Mouse (Mus musculus): ENCODE results near the gene Nt5c2.
A peak's percentile ranks its signal among the peaks of the same experiment; 100 is the strongest.
"Not testable (repeated sequence)": the region's sequence is repeated elsewhere in the genome, so short reads cannot be mapped to it uniquely, and the experiment has no call there.

The Nt5c2 gene

GRCm38 (mm10) chr19:47015965-47016364 lies 1.0 kb upstream of the Nt5c2 start:
- DNase-seq = no peak

DNA sequence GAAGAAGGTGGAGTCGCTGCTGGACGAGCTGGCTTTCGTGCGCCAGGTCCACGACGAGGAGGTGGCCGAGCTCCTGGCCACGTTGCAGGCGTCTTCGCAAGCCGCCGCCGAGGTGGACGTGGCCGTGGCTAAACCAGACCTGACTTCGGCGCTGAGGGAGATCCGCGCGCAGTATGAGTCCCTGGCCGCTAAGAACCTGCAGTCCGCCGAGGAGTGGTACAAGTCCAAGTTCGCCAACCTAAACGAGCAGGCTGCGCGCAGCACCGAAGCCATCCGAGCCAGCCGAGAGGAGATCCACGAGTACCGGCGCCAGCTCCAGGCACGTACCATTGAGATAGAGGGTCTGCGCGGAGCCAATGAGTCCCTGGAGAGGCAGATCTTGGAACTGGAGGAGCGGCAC lies 443 bp upstream of the Nt5c2 start:
- DNase-seq = peak; percentile 19

DNA sequence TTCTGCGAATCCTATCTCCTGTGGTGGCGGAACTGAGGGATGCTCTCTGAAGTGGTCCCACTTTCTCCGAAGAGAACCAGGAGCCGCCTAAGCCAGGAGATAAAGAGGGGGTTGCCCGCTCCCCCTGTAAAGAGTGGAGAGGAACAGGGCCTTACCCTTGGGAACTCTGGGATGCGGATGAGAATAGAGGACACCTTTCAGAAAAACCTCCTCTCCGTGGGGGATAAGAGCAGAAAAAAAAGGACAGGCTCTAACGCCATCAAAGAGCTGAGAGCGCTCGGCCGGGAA lies 850 bp downstream of the Nt5c2 start:
- no peak for DNase-seq

DNA sequence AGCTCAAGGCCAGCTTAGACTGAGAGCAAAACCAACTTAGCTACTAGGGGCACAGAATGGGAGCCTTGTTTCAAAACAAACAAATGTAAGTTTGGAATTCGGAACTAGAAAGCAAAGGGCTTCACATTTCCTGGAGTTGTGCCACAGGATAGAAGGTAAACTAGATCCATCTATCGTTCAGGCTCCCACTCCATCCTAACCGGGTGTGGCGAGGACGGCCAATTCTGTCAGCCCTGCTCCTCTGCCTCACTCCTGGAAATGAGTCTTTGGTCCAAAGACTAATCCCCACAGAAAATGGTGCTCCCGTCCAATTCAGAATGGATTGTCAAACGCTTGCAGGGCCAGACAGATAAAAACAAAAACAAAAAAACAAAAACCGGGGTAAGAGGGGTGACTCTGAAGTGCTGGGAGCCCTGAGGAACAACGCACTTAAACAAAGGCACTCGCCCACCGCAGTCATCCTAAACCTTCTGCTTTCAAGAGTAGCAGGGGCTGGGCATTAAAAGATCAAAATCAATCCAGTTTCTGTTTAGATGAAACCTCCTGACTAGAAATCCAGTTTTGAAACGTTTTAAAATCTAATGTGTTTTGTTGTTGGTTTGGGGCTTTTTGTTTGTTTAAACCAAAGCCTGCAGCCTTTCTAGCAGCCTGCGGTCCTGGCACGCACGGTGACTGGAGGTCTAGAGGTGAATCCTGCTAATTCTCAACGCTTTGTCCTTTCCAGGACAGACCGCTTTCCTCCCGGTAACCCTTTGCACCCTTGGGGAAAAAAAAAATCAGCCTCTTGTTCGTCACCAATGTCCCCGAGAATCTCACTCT lies 1.4 kb downstream of the Nt5c2 start:
- no peak for DNase-seq

GRCm38 (mm10) chr19:47012521-47013130 lies 2.3 kb downstream of the Nt5c2 start:
- no peak for DNase-seq

DNA sequence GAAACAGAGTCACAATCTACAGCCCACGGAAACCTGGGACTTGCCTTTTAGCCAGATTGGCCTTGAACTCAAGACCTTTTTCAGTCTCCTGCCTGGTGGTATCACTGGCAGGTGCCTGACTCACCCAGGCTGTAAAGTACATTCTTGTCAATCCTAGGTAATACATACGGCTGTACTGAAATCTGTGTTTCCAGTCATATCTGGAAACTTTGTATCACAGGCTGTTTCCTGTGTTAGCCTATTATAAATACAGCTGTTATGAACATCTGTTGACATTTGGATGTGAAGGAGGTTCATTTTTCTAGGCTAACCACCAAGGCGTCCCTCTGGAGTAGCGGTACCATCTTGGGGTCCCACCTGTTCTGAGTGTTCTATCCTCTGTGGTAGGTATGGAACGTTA lies 5.0 kb downstream of the Nt5c2 start:
- no peak for DNase-seq

- no peak for DNase-seq
These were observed 5.5 kb downstream of the Nt5c2 start for GRCm38 (mm10) chr19:47009420-47009819.

DNA sequence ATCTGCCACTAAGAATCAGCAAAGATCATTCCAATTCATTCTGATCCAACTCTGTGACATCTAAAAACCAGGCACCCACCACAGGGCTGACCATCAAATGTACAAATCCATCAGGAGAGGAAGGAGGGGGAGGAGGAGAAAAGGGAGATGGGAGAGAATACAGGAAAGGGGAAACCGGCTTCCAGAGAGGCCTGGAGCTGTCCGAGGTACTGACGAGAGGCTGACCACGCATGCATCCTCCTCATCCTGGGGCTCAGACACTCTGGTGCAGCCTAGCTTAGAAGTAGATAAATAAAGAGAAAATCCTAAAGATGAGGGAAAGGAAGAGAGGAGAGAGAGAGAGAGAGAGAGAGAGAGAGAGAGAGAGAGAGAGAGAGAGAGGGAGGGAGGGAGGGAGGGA lies 8.6 kb downstream of the Nt5c2 start:
- DNase-seq = peak; percentile 70

- DNase-seq = no peak
These were observed 9.1 kb downstream of the Nt5c2 start for GRCm38 (mm10) chr19:47005873-47006272.

DNA sequence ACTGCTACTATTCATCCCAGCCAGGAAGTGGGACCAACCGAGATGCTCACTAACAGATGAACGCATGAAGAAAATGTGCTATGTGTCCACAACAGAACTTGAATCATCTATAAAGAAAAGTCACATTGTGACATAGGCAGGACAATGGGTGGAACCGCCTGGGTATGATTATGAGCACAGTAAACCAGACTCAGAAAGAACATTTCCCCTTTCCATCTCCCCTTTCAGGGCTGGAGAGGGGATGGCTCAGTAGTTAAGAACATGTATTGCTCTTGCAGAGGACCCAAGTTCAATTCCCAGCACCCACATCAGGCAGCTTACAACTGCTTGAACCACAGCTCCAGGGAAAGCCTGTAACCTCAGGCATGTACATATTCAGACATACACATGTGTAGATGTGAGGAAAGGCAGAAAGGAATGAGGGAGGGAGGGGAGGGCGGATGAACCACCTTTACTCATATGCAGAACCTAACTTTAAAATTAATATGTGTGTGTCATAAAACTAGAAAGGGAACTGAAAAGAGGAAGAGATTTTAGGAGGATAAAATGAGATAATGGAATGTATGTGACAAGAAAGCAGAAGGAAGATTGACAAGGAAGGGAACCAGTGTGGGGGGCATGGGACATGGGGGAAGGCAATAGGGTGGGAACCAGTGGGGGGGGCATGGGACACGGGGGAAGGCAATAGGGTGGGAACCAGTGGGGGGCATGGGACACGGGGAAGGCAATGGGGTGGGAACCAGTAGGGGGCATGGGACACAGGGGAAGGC lies 11.0 kb downstream of the Nt5c2 start:
- no peak for DNase-seq

DNA sequence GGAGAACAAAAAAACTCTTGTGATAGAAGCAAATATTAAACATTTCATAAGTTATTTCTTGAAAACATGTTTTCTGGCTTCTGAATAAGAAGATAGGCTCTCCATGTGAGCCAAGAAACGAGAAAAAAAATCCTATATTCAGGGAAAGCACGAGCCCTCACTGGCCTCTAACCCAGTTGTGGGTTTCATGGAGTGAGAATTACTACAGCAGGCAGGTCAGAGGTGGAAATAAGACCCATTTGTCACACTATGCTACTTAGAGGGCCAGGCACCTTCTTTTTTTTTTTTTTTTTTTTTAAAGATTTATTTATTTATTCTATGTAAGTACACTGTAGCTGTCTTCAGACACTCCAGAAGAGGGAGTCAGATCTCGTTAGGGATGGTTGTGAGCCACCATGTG lies 14.6 kb downstream of the Nt5c2 start:
- DNase-seq = not testable (repeated sequence)

- DNase-seq = no peak
These were observed 15.2 kb downstream of the Nt5c2 start for GRCm38 (mm10) chr19:46999753-47000152.

DNA sequence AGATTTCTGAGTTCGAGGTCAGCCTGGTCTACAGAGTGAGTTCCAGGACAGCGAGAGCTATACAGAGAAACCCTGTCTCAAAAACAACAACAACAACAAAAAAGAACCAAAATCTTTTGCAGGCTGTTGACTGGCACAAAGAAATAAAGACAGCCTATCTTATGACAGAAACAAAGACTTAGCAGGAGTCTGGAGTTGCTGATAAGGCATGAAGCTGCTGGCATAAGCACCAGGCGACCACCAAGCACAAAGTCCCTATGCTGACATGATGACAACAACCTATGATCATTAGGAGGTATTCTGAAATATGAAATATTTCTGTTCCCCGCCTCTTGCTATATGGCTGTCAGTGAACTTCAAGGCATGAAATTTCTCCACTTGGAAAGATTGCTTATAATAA lies 16.0 kb downstream of the Nt5c2 start:
- no peak for DNase-seq

DNA sequence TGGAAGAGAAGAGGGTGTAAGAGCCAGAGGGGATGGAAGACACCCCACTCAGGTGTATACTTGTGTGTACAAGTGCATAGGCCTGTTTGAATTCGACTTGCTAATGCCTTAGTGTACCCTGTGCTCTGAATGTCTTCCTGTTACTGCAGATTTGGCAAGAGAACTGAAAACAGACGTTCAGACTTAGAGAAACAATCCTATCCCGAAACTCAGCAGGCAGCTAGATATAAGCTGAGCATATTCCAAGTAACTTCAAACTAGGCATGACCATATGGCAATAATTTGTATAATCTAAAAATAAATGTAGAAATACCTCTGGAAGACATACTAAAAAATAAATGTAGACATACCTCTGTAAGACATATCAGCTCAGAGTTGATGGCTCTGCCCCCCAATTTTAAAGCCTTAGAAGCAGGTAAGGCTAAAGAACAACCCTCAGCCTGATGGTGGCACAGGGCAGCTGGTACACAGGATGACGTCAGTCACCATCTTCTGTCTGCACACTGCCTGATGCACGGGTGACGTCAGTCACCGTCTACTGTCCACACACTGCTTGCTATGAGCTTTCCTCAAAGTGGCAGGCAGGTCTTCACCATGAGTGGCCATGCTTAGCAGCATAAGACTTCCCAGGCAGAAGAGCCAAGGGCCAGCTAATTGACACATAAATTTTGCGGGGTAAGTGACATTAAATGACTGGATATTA lies 16.6 kb downstream of the Nt5c2 start:
- no peak for DNase-seq

GRCm38 (mm10) chr19:46996095-46996494 lies 18.9 kb downstream of the Nt5c2 start:
- DNase-seq = no peak

GRCm38 (mm10) chr19:46992329-46992728 lies 22.6 kb downstream of the Nt5c2 start:
- DNase-seq = not testable (repeated sequence)

GRCm38 (mm10) chr19:46991145-46991544 lies 23.8 kb downstream of the Nt5c2 start:
- DNase-seq = peak; percentile 91

DNA sequence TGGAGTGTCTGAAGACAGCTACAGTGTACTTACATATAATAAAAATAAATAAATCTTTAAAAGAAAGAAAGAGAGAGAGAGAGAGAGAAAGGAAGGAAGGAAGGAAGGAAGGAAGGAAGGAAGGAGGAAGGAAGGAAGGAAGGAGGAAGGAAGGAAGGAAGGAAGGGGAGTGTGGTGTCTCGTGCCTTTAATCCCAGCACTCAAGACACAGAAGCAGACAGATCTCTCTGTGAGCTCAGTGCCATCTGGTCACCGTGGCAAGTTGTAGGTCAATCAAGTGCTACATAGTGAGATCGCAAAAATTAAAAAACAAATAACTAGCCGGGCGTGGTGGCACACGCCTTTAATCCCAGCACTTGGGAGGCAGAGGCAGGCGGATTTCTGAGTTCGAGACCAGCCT lies 24.3 kb downstream of the Nt5c2 start:
- DNase-seq = not testable (repeated sequence)

- DNase-seq = no peak
These were observed 24.8 kb downstream of the Nt5c2 start for GRCm38 (mm10) chr19:46990153-46990518.

DNA sequence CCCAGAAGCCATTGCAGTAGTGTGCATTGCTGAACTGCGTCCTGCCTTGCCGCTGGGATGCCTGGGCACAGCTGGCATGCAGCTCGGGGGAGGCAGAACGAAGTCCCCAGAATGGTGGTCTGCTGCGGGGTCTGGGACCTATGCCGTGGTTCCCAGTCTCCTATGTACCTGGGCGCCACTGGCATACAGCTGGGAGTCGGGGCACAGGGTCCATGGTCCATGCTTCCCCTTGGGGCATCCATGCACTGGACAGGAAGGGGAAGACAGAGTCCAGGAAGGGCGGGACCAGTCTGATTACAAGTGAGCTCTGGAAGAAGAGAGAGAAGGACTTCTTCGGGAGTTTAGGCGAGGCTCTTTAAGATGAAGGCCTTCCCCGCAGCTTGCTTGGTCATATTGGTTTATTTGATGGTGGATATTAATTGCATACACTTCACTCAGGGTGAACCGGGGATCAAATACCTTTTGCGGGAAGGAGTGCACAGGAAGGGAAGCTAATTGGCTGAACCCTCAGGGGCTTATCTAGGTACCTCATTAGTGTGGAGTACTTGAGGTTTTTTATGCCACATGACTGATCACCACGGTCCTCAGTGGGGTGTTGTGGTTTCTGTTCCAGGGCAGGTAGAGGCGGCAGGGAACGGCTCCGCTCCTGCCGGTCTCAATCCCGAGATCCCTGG lies 25.3 kb downstream of the Nt5c2 start:
- no peak for DNase-seq

DNA sequence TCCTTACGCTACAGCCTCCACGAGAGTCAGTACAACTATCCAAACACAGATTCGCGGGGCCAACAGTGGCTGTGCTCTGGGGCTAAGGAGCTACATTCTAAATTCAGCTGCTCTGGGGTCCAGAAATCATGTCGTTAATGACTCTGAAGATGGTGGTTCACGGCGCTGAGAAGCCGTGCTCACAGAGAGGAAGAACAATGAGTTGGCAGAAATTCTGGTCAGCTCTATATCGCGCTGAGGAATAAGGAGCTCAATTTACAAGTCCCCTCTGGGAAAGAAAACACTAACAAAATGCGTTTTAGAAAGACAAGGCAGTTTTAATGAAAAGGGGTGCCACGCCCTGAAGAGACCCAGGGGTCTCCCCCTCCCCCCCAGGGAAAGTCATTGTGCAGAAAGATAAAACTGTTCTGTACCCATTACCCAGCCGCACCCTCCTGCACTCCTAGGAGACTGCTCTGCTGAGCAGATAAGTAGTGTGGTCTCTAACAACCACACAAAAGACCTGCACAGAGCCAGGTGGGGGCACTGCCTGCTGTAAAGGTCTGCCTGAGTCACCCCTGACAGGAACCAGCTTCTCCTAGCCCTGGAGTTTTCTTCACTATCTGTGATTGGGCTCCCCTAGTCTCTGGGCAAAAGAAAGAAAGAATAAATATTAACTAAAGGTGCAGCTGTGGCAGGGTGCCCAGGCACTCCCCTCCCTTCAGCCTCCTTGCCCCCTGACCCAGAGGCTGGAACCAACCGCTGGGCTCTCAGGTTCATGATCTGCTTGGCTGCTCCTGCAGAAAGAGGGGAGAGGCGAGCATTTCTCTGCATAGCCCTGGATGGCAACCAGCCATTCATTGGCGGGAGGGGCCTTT lies 26.5 kb downstream of the Nt5c2 start:
- DNase-seq = peak; percentile 61

DNA sequence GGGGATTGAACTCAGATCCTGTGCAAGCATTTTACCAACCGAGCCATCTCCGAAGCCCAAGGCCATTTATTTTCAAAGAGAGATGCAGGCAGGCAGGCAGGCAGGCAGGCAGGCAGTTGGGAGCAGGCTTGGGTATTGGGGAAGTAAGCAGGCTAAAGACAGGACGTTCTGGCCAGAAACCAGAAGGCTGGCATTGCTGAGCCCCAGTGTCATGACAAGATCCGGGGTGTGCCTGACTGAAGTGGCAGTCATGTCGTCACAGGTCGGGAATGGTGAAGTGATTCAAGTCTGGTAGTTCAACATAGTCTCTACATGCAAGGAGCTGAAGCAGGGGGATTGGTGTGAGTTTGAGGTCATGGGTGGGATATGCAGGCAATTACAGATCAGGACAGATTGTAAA lies 27.3 kb downstream of the Nt5c2 start:
- DNase-seq = no peak

Data from thymus, postnatal 4 days (tissue).